Mouse (Mus musculus) forebrain, embryonic 12.5 days (tissue): ENCODE data around the gene Cyp3a11. TPM values are rescaled to one million over a fixed set of nuclear protein-coding genes. Genes with fewer than 3 reads are reported as not detected.

ENCODE experiments used
- polyA plus RNA-seq: library from polyadenylated mRNA; unstranded; fragments of >200 nt; fragmentation: Nextera tagmentation; extraction: Ambion mirVana; gene quantifications from 2 replicates; pipeline ENCODE4 v1.2.1, GENCODE M21; 2016

The Cyp3a11 gene
- polyA plus RNA-seq, 1 experiment from 2014 or later = not detected

Other genes starting within 250 kb of the Cyp3a11 start
- gene Cyp3a41a, start 159.8 kb downstream of the Cyp3a11 start, polyA plus RNA-seq = not detected in 2 replicates
- not detected in 2 replicates for gene Cyp3a44, start 74.1 kb downstream of the Cyp3a11 start, polyA plus RNA-seq
- not detected in 2 replicates for gene Cyp3a25, start 129.7 kb upstream of the Cyp3a11 start, polyA plus RNA-seq
- not detected in 2 replicates for gene Cyp3a59, start 199.3 kb upstream of the Cyp3a11 start, polyA plus RNA-seq